Mouse (Mus musculus) cerebellum, adult 2 months (tissue): ENCODE results near the gene Magi2. TPM values are rescaled to one million over a fixed set of nuclear protein-coding genes. Genes with fewer than 3 reads are reported as not detected.

Source experiments
- DNase-seq, 2 experiments: peaks; one replicate each; pipeline ENCODE4 v3.0.0; 2021
- H3K27ac ChIP-seq: fragments of 200-500 bp; 2 replicates; pipeline ENCODE4 v1.5.1; 2012; ENCODE audit warnings: low read length, control low read depth, inconsistent platforms; ENCODE audit not compliant: insufficient read depth
- H3K27me3 ChIP-seq: fragments of 200-500 bp; 2 replicates; pipeline ENCODE4 v1.6.1; 2012; ENCODE audit warnings: inconsistent platforms, mild to moderate bottlenecking, low read length, moderate library complexity; ENCODE audit not compliant: control insufficient read depth, insufficient read depth
- H3K4me1 ChIP-seq: fragments of 200-500 bp; 2 replicates; pipeline ENCODE4 v1.6.1; 2011; ENCODE audit warnings: low read length; ENCODE audit not compliant: control insufficient read depth, insufficient read depth
- H3K4me3 ChIP-seq: fragments of 200-500 bp; replicated peaks from 2 replicates; pipeline ENCODE3; 2011; ENCODE audit warnings: mild to moderate bottlenecking, low read depth, low read length, control low read depth; ENCODE audit not compliant: insufficient read depth
- CTCF ChIP-seq: fragments of 200-500 bp; IDR thresholded peaks from 2 replicates; pipeline ENCODE4 v1.5.1; 2011; ENCODE audit warnings: low read depth, mild to moderate bottlenecking, control low read depth, low read length, moderate library complexity, borderline replicate concordance; ENCODE audit not compliant: insufficient read depth
- POLR2A ChIP-seq: fragments of 200-500 bp; IDR thresholded peaks from 2 replicates; pipeline ENCODE4 v1.6.1; 2011; ENCODE audit warnings: low read length, control low read depth, borderline replicate concordance; ENCODE audit not compliant: insufficient read depth
- WGBS: fragments of 180-500 bp; shearing (Covaris S2); methylation state at CpG from one replicate; pipeline ENCODE4 v1.1.7; 2018; 5-methylcytosine and 5-hydroxymethylcytosine counted together
- polyA plus RNA-seq: library from polyadenylated mRNA; depleted of rRNA; stranded (reverse); fragments of >200 nt; gene quantifications from 2 replicates; pipeline ENCODE4 v1.2.3, GENCODE M21; 2012

Gene Magi2
- polyA plus RNA-seq, 1 experiment: 30.1 TPM

DNA sequence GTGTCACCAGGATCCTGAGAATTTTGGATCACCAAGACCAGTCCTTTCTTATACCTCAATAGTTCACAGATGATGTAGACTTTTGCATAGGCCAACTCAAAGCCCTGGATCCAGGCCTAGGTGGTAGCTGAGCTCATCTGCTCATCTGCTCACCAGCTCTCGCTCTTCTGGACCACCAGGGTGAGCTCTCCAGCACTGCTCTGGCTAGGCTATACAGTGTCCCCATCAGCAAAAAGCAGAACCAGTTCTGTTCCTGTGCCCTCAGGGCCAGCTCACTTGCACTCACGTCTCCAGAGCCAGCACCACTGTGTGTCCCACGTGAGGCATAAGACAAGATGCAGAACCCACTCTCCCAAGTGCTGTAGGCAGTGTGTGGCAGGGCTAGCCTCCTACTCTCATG is 747.0 kb downstream of the Magi2 start:
- no peaks in the 10 kb centered on the region for H3K4me1 ChIP-seq
- H3K27me3 ChIP-seq: no peaks in the 10 kb centered on the region
- TF ChIP-seq POLR2A (no peak), CTCF (no peak)
- DNase-seq: no peak
- H3K27ac ChIP-seq: no peak overlapping the region
- 90% methylated on average over 3 of the region's 3 CpGs for WGBS
- H3K4me3 ChIP-seq: no peak overlapping the region

DNA sequence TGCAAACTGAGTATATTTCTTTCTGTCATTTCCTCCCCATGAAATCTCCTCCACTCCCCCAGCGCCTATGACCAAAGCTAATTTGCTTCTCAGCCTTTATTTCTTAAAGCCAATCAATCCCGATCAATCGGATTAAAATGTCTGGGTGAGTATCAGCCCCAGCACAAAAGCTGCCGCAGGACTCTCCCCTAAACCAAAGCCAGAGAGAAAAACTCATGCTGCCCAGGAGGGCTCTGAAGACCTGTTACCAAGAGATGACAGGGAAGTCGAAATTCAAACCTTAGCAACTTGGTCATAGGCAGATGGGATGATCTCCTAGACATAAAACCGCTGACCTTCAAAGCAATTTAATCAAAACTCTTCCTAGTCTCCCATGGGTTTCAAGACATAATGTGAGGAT is 754.7 kb downstream of the Magi2 start:
- no peak for TF ChIP-seq CTCF
- TF ChIP-seq POLR2A: no peak
- Histone ChIP-seq H3K27me3 (no peaks in the 10 kb centered on the region), H3K4me3 (no peak overlapping the region), H3K4me1 (no peaks in the 10 kb centered on the region), H3K27ac (no peak overlapping the region)
- DNase-seq: no peak
- WGBS: 65% methylated on average over 6 of the region's 6 CpGs

DNA sequence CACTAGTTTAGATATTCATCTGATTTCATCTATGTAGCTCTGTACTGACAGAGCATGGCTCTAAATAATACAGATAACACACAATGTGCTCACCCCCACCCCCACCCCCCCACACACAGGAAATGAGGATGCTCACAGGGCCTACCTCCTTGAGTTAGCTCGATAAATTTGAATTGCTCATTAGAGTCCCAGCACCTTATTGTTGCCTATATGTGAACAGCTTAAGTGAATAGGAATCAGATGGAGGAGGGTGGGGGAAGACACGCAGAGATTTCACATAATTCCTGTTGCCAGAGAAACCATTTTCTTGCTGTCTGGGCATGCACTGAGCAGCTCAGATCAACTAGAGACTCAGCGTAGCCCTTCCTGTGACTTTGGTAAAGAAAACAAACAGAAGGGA is 755.2 kb downstream of the Magi2 start:
- no peaks in the 10 kb centered on the region for H3K4me1 ChIP-seq
- TF ChIP-seq CTCF (no peak), POLR2A (no peak)
- no peak overlapping the region for H3K27ac ChIP-seq
- H3K4me3 ChIP-seq: no peak overlapping the region
- WGBS: 54% methylated on average over 3 of the region's 3 CpGs
- no peak for DNase-seq
- H3K27me3 ChIP-seq: no peaks in the 10 kb centered on the region

DNA sequence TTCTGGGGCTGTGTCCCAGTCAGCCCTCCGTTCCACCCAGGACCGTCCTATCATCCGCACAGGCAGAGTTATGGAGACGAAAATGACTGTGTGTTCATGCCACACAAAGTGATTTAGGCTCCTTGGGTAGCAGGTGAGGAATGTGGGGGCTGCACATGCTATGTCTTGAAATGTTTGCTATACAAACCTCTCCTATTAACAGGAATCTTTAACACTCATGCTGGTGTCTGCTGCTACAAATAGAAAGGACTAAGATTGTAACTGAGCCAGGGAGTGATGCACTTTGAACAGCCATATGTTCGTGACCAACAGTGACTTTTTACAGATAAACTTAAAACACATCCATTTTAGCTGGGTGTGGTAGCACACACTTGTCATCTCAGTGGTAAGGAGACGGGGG is 772.6 kb downstream of the Magi2 start:
- no peaks in the 10 kb centered on the region for H3K27me3 ChIP-seq
- H3K27ac ChIP-seq: no peak overlapping the region
- 90% methylated on average over 6 of the region's 6 CpGs for WGBS
- H3K4me3 ChIP-seq: no peak overlapping the region
- TF ChIP-seq CTCF (no peak), POLR2A (no peak)
- no peaks in the 10 kb centered on the region for H3K4me1 ChIP-seq
- DNase-seq: no peak

DNA sequence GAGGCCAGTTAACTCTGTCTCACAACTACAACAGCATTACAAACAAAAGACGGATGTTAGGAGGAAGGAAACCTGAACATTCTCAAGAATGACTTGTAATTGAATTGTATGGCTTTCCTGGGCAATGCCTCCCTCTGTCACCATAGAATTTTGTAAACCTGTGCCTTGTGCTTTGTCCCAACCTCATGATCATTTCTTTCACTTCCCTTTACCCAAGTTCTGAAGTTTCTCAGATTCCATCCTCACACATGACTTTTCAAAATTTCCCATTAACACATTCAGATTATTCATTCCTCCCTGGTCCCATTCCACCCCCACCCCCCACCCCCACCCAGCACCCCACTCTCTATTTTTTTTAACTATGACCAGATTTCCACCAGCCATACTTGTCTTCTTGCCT is 773.1 kb downstream of the Magi2 start:
- TF ChIP-seq POLR2A (no peak), CTCF (no peak)
- 81% methylated on average over 1 of the region's 1 CpGs for WGBS
- DNase-seq: no peak
- Histone ChIP-seq H3K27me3 (no peaks in the 10 kb centered on the region), H3K4me1 (no peaks in the 10 kb centered on the region), H3K4me3 (no peak overlapping the region), H3K27ac (no peak overlapping the region)

DNA sequence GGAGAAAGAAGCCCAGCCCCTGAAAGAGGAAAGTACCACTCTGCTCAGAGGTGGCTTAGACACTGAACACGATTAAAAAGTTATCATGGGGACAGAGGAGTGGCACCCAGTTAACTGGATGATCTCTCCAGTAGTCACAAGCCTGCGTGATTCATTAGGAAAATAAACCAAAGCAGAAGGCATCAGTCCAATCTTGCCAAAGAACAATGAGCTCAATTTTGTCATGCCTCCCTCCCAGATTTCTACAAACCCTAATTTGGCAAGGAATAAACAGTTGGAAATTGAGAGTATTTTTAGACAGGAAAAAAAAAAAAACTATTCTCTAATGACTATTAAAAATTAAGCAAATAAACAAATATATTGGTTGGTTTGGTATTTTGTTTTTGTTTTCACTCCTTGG is 779.8 kb downstream of the Magi2 start:
- Histone ChIP-seq H3K27me3 (no peaks in the 10 kb centered on the region), H3K4me1 (no peaks in the 10 kb centered on the region), H3K27ac (no peak overlapping the region), H3K4me3 (no peak overlapping the region)
- WGBS: 36% methylated on average over 2 of the region's 2 CpGs
- no peak for TF ChIP-seq CTCF
- no peak for TF ChIP-seq POLR2A
- DNase-seq: no peak

DNA sequence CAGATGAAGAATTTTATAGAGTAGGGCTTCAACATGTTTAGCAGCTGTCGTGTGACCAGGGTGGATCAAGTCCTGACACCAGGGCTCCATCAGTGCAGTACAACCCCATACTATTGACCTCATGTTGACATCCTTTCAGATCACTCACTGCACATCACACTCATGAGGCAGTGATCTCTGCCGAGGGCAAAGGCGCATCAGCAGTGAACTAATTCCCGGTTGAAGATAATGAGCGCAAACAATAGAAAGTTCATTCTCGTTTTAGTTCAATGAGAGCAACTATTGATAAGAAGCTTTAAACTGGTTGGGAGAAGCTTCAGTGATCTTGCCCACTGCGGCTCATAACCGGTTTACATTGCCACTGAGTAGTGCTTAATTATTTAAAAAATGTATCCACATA is 780.4 kb downstream of the Magi2 start:
- TF ChIP-seq CTCF (no peak), POLR2A (no peak)
- H3K4me1 ChIP-seq: no peaks in the 10 kb centered on the region
- DNase-seq: no peak
- no peak overlapping the region for H3K4me3 ChIP-seq
- no peak overlapping the region for H3K27ac ChIP-seq
- WGBS: 89% methylated on average over 8 of the region's 8 CpGs
- no peaks in the 10 kb centered on the region for H3K27me3 ChIP-seq

DNA sequence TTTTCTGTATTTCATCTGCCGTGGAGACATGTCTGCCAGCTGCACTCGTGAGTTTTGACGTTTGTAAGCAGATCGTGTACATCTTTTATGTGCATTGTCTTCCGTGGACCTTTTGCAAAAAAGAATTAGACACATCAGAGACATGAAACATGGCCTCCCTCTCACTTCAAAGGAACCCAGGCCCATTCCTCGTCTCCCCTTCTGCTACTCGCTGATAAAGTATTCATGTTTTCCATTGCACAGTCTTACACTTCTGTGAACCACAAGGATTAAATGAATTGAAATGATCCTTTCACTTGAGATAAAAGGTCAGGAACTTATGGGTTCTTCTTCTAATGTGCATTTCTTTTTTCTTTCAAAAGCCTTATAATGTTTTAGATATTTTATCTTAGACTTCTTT is 783.4 kb downstream of the Magi2 start:
- WGBS: 70% methylated on average over 7 of the region's 7 CpGs
- no peak overlapping the region for H3K27ac ChIP-seq

DNA sequence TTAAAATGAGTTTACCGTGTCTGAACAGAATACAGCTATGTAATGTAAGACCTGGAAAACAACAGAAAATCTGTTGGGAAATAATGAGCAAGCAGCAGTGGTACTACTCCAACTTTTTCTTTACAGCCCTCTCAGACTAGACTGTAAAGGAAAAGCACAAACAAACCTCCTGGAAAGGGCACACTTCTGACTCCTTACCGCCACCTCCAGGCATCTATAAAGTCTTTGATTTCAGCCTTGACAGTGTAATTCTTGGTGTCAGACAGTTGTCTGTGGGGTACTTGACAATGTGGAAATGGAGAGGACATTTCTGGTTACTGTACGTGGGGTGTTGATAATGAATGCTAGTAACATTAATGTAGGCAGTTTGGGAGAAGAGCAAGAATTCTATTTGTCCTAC is 791.2 kb downstream of the Magi2 start:
- no peak for DNase-seq
- Histone ChIP-seq H3K4me1 (no peaks in the 10 kb centered on the region), H3K27ac (no peak overlapping the region), H3K4me3 (no peak overlapping the region), H3K27me3 (no peaks in the 10 kb centered on the region)
- TF ChIP-seq POLR2A (no peak), CTCF (no peak)
- 92% methylated on average over 3 of the region's 3 CpGs for WGBS

More for the DNA sequence above, 783.4 kb downstream of the Magi2 start:
- no peak overlapping the region for H3K4me3 ChIP-seq
- TF ChIP-seq CTCF (no peak), POLR2A (no peak)
- H3K4me1 ChIP-seq: no peaks in the 10 kb centered on the region
- H3K27me3 ChIP-seq: no peaks in the 10 kb centered on the region
- no peak for DNase-seq

DNA sequence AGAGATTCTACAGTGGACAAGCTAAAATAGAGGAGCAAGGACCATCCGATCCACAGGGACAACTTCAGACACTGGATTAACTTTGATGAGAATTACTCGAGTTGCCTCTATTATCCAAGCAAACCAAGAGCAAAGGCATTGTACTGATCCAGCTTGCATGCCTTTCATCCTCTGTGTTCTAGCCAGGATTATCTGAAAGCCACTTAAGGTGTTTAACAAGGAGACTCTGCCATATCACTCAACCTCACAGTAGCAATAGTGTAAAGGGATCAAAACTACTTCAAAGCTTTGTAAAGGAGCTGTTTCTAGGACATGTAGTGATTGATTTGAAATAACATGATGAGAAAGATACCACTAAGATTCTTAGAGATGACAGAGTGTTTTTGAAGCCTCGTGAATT is 819.8 kb downstream of the Magi2 start:
- TF ChIP-seq POLR2A: no peak
- WGBS: 88% methylated on average over 3 of the region's 3 CpGs
- no peak for DNase-seq

More for the DNA sequence above, 819.8 kb downstream of the Magi2 start:
- Histone ChIP-seq H3K27ac (no peak overlapping the region), H3K4me1 (peaks cover 8% of the 10 kb centered on the region; the same call in 1 of the 2 replicates), H3K4me3 (no peak overlapping the region), H3K27me3 (no peaks in the 10 kb centered on the region)
